Mouse (Mus musculus): Measurements from ENCODE around the gene Lsm6. TPM values are rescaled to one million over a fixed set of nuclear protein-coding genes. Genes with fewer than 3 reads are reported as not detected.

Lsm6 gene
- polyA plus RNA-seq, 1 experiment from 2014 or later, result 155 TPM

Other genes starting within 250 kb of the Lsm6 start
- gene Zfp827, start 207.3 kb upstream of the Lsm6 start, polyA plus RNA-seq (2015; fragmentation: Nextera tagmentation; extraction: Ambion mirVana), result 5.2 and 6.9 TPM in 2 replicates